Mouse (Mus musculus): ENCODE measurements at regions not wholly inside any gene's neighbourhood (a gene's known extent, or its start where the extent isn't known, plus 50 kb on each side); places are given as distances from the start of the nearest gene placed in this dataset.

DNA sequence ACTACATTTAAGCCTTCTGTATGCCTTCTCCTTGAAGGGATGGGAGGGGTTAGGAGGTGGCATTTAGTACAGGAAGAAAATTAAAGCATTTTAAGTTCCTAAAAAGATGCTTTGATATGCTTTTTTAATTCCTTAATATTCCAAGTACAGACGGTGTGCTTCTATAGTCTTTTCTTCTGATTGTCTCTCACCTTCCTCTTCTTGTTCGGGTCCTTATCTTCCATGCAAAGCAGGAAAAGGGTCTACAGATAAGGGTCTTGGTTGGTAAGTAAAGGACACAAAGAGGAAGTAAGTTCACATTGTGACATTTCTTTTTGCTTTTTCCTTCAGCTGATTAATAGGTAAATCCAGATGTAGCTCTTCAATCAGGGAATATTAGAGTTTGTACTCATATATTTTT is 318.9 kb downstream of the Klf5 start:
- ATAC-seq (no peak), DNase-seq (no peak)
- Histone ChIP-seq H3K4me2 (ENCODE audit: low read depth, low read length) (no peak overlapping the region), H3K27me3 (ENCODE audit: insufficient read depth, low read length) (no peaks in the 10 kb centered on the region), H3K9me3 (ENCODE audit: low read length) (no peaks in the 10 kb centered on the region), H3K27ac (ENCODE audit: low read depth) (no peak overlapping the region), H3K9ac (replicated peaks) (no peak overlapping the region), H3K4me3 (ENCODE audit: low read depth, low read length) (no peak overlapping the region), H3K36me3 (replicated peaks; ENCODE audit: insufficient read depth, low read length) (no peaks in the 10 kb centered on the region), H3K4me1 (ENCODE audit: insufficient read depth) (no peaks in the 10 kb centered on the region)
- 28% methylated on average over 2 of the region's 2 CpGs for WGBS (ENCODE audit: insufficient replicate concordance)
- TF ChIP-seq CTCF (IDR thresholded peaks at IDR 0.05; ENCODE audit: low read depth) (no peak), EP300 (IDR thresholded peaks at IDR 0.05; ENCODE audit: low read depth) (no peak)

GRCm38 (mm10) chr14:99621538-99621937 is 323.0 kb downstream of the Klf5 start:
- 83% methylated on average over 3 of the region's 3 CpGs for WGBS (ENCODE audit: insufficient replicate concordance)
- ATAC-seq = no peak
- H3K4me1 ChIP-seq (ENCODE audit: insufficient read depth) = no peaks in the 10 kb centered on the region

GRCm38 (mm10) chr14:99624380-99625327 is 326.2 kb downstream of the Klf5 start:
- ATAC-seq (no peak), DNase-seq (no peak)
- Histone ChIP-seq H3K4me2 (ENCODE audit: low read depth, low read length) (no peak overlapping the region), H3K4me3 (ENCODE audit: low read depth, low read length) (no peak overlapping the region), H3K9ac (replicated peaks) (no peak overlapping the region), H3K4me1 (ENCODE audit: insufficient read depth) (no peaks in the 10 kb centered on the region), H3K27ac (ENCODE audit: low read depth) (no peak overlapping the region), H3K9me3 (ENCODE audit: low read length) (no peaks in the 10 kb centered on the region), H3K27me3 (ENCODE audit: insufficient read depth, low read length) (no peaks in the 10 kb centered on the region), H3K36me3 (replicated peaks; ENCODE audit: insufficient read depth, low read length) (no peaks in the 10 kb centered on the region)
- 60% methylated on average over 10 of the region's 10 CpGs for WGBS (ENCODE audit: insufficient replicate concordance)
- no peak for TF ChIP-seq EP300 (IDR thresholded peaks at IDR 0.05; ENCODE audit: low read depth)
- no peak for TF ChIP-seq CTCF (IDR thresholded peaks at IDR 0.05; ENCODE audit: low read depth)

More at GRCm38 (mm10) chr14:99621538-99621937, 323.0 kb downstream of the Klf5 start:
- Histone ChIP-seq H3K4me2 (ENCODE audit: low read depth, low read length) (no peak overlapping the region), H3K9me3 (ENCODE audit: low read length) (no peaks in the 10 kb centered on the region), H3K36me3 (replicated peaks; ENCODE audit: insufficient read depth, low read length) (no peaks in the 10 kb centered on the region), H3K27ac (ENCODE audit: low read depth) (no peak overlapping the region), H3K4me3 (ENCODE audit: low read depth, low read length) (no peak overlapping the region), H3K9ac (replicated peaks) (no peak overlapping the region), H3K27me3 (ENCODE audit: insufficient read depth, low read length) (no peaks in the 10 kb centered on the region)
- no peak for TF ChIP-seq CTCF (IDR thresholded peaks at IDR 0.05; ENCODE audit: low read depth)
- TF ChIP-seq EP300 (IDR thresholded peaks at IDR 0.05; ENCODE audit: low read depth) = no peak
- no peak for DNase-seq

GRCm38 (mm10) chr14:99627615-99628014 is 329.1 kb downstream of the Klf5 start:
- no peak for DNase-seq
- Histone ChIP-seq H3K9me3 (ENCODE audit: low read length) (no peaks in the 10 kb centered on the region), H3K4me3 (ENCODE audit: low read depth, low read length) (no peak overlapping the region), H3K36me3 (replicated peaks; ENCODE audit: insufficient read depth, low read length) (no peaks in the 10 kb centered on the region), H3K9ac (replicated peaks) (no peak overlapping the region), H3K27me3 (ENCODE audit: insufficient read depth, low read length) (no peaks in the 10 kb centered on the region), H3K27ac (ENCODE audit: low read depth) (no peak overlapping the region), H3K4me2 (ENCODE audit: low read depth, low read length) (no peak overlapping the region), H3K4me1 (ENCODE audit: insufficient read depth) (no peaks in the 10 kb centered on the region)
- no peak for ATAC-seq
- TF ChIP-seq EP300 (IDR thresholded peaks at IDR 0.05; ENCODE audit: low read depth) (no peak), CTCF (IDR thresholded peaks at IDR 0.05; ENCODE audit: low read depth) (no peak)
- 66% methylated on average over 1 of the region's 1 CpGs for WGBS (ENCODE audit: insufficient replicate concordance)

- no peaks in the 10 kb centered on the region for H3K27me3 ChIP-seq (ENCODE audit: insufficient read depth, low read length)
- no peak for TF ChIP-seq EP300 (IDR thresholded peaks at IDR 0.05; ENCODE audit: low read depth)
- no peak for TF ChIP-seq CTCF (IDR thresholded peaks at IDR 0.05; ENCODE audit: low read depth)
- no peaks in the 10 kb centered on the region for H3K9me3 ChIP-seq (ENCODE audit: low read length)
- H3K9ac ChIP-seq (replicated peaks) = no peak overlapping the region
- no peak overlapping the region for H3K27ac ChIP-seq (ENCODE audit: low read depth)
- no peaks in the 10 kb centered on the region for H3K4me1 ChIP-seq (ENCODE audit: insufficient read depth)
- no peak overlapping the region for H3K4me3 ChIP-seq (ENCODE audit: low read depth, low read length)
- DNase-seq = no peak
- no peak for ATAC-seq
- WGBS (ENCODE audit: insufficient replicate concordance) = 30% methylated on average over 10 of the region's 10 CpGs
- no peak overlapping the region for H3K4me2 ChIP-seq (ENCODE audit: low read depth, low read length)
- no peaks in the 10 kb centered on the region for H3K36me3 ChIP-seq (replicated peaks; ENCODE audit: insufficient read depth, low read length)
Observed at GRCm38 (mm10) chr14:99631092-99631491, 332.6 kb downstream of the Klf5 start.

DNA sequence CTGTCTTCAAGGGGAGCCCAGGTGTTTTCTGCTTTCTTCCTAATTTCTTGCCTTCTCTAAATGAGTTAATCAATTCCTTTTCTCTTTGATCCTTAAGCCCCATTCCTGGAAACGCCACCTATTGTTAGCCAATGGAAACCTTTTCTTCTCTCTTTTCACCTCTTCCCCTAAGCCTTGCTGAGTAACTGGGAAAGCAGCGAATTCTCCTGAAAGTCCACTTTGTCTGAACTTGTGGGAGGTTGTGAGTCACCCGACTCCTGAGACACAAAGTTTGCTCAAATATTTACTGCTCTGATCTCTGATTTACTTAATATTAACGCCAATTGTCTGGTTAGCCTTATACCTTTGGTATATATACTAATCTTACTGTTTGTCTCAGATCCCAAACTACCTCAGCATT is 334.0 kb downstream of the Klf5 start:
- Histone ChIP-seq H3K4me1 (ENCODE audit: insufficient read depth) (no peaks in the 10 kb centered on the region), H3K9me3 (ENCODE audit: low read length) (no peaks in the 10 kb centered on the region), H3K4me3 (ENCODE audit: low read depth, low read length) (no peak overlapping the region), H3K36me3 (replicated peaks; ENCODE audit: insufficient read depth, low read length) (no peaks in the 10 kb centered on the region), H3K4me2 (ENCODE audit: low read depth, low read length) (no peak overlapping the region), H3K27me3 (ENCODE audit: insufficient read depth, low read length) (no peaks in the 10 kb centered on the region), H3K9ac (replicated peaks) (no peak overlapping the region), H3K27ac (ENCODE audit: low read depth) (no peak overlapping the region)
- WGBS (ENCODE audit: insufficient replicate concordance) = 56% methylated on average over 4 of the region's 4 CpGs
- no peak for DNase-seq
- TF ChIP-seq EP300 (IDR thresholded peaks at IDR 0.05; ENCODE audit: low read depth) (no peak), CTCF (IDR thresholded peaks at IDR 0.05; ENCODE audit: low read depth) (no peak)
- ATAC-seq = no peak

All from liver, postnatal 0 days (tissue).